Mouse (Mus musculus) heart, embryonic 14.5 days (tissue): Measurements from ENCODE around the gene Arhgef17. TPM values are rescaled to one million over a fixed set of nuclear protein-coding genes. Genes with fewer than 3 reads are reported as not detected.
A peak's percentile ranks its signal among the peaks of the same experiment; 100 is the strongest.

Experiments
- ATAC-seq: fragments of 200-750 bp; cut with Nextera tagmentation; 2 replicates; pipeline ENCODE4 v1.8.0; 2017; ENCODE audit warnings: low read depth, moderate TSS enrichment; ENCODE audit not compliant: insufficient number of reproducible peaks, insufficient read depth, low FRiP score
- H3K27ac ChIP-seq, 2 experiments: fragments of 200-500 bp in 1 of 2; fragments of 300-500 bp in 1 of 2; sonication (generic) in 1 of 2; replicated peaks in 1 of 2; 2 replicates each; pipeline ENCODE4 v1.5.1; 2012 to 2014; ENCODE audit warnings: low read depth in 2 of 2, low read length in 2 of 2, control low read depth in 1 of 2, mild to moderate bottlenecking in 1 of 2, mixed read lengths in 1 of 2; ENCODE audit not compliant: control insufficient read depth in 1 of 2, insufficient read depth in 1 of 2
- H3K27me3 ChIP-seq: fragments of 300-500 bp; sonication (generic); 2 replicates; pipeline ENCODE4 v1.6.1; 2014; ENCODE audit warnings: mild to moderate bottlenecking, low read length, control low read depth; ENCODE audit not compliant: control insufficient read depth, insufficient read depth
- H3K36me3 ChIP-seq: fragments of 300-500 bp; sonication (generic); 2 replicates; pipeline ENCODE4 v1.6.1; 2014; ENCODE audit warnings: mild to moderate bottlenecking, control low read depth, low read length, mixed read lengths; ENCODE audit not compliant: control insufficient read depth, insufficient read depth
- H3K4me1 ChIP-seq, 2 experiments: fragments of 200-500 bp in 1 of 2; fragments of 300-500 bp in 1 of 2; sonication (generic) in 1 of 2; 2 replicates each; pipeline ENCODE4 v1.6.1; 2012 to 2014; ENCODE audit warnings: low read length in 2 of 2, control low read depth in 1 of 2, mixed read lengths in 1 of 2; ENCODE audit not compliant: control insufficient read depth in 2 of 2, insufficient read depth in 2 of 2
- H3K4me2 ChIP-seq: fragments of 300-500 bp; sonication (generic); 2 replicates; pipeline ENCODE4 v1.6.1; 2014; ENCODE audit warnings: mild to moderate bottlenecking, low read length
- H3K4me3 ChIP-seq, 2 experiments: fragments of 200-500 bp in 1 of 2; fragments of 300-500 bp in 1 of 2; sonication (generic) in 1 of 2; 2 replicates each; pipeline ENCODE4 v1.5.1; 2012 to 2014; ENCODE audit warnings: low read length in 2 of 2, mild to moderate bottlenecking in 2 of 2, control low read depth in 1 of 2, low read depth in 1 of 2, moderate library complexity in 1 of 2; ENCODE audit not compliant: control insufficient read depth in 1 of 2, insufficient read depth in 1 of 2
- H3K9ac ChIP-seq: fragments of 300-500 bp; sonication (generic); 2 replicates; pipeline ENCODE4 v1.6.1; 2014; ENCODE audit warnings: mild to moderate bottlenecking, low read length
- H3K9me3 ChIP-seq: fragments of 300-500 bp; sonication (generic); 2 replicates; pipeline ENCODE4 v1.6.1; 2016; ENCODE audit warnings: low read length, control low read depth; ENCODE audit not compliant: control insufficient read depth
- WGBS: fragments of 180-500 bp; shearing (Covaris S2); extraction: QIAGEN DNeasy Blood & Tissue Kit; methylation state at CpG from one replicate; pipeline ENCODE4 v1.1.7; 2014; 5-methylcytosine and 5-hydroxymethylcytosine counted together
- polyA plus RNA-seq: library from polyadenylated mRNA; unstranded; fragments of >200 nt; fragmentation: Nextera tagmentation; extraction: Ambion mirVana; gene quantifications from 2 replicates; pipeline ENCODE4 v1.2.1, GENCODE M21; 2014

The Arhgef17 gene
- polyA plus RNA-seq, 1 experiment from 2014 or later, result 8.9 TPM

DNA sequence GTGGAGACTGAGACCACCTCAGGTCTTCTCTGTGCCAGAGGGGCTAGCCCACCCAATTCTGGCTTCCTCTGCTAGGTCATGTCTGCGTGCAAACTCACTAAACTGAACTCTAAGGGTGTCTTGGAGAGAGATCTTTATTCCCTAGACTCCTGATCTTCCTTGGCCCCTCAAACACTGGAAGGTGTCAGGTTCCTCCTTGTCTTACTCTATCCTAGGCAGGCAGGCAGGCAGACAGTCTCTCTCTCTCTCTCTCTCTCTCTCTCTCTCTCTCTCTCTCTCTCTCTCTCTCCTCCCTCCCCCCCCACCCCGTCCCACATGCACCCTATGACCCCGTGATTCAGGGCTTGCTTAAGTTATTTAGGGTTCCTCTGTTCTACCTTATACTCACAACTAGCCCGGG lies 69.6 kb downstream of the Arhgef17 start:
- Histone ChIP-seq H3K27ac (no peak overlapping the region; a peak in 1 of 4 replicates), H3K4me3 (peak overlapping the region; percentile 64 to 90), H3K4me1 (peaks cover 23 to 30% of the 10 kb centered on the region in 2 experiments)

DNA sequence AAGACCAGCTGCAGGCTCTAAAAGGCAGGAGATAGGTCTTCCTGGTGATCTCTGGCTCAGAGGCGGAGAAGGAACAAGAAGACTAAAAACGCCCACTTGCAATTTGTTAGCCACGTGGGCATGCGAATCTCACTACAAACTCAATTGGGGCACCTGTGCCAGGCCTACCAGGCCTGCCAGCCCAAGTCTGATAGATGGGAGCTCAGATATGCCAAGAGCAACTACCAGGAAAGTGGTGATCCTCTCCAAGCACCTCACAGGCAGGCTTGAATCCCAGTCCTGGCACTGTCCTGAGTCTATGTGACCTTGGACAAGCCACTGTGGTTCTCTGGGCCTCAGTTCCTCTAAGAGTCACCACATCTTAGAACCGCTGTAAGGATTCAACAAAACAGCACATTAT lies 70.7 kb downstream of the Arhgef17 start:
- 83% methylated on average over 5 of the region's 5 CpGs for WGBS
- Histone ChIP-seq H3K4me1 (peaks cover 23 to 30% of the 10 kb centered on the region in 2 experiments), H3K4me2 (no peak overlapping the region), H3K27ac (no peak overlapping the region), H3K9ac (no peak overlapping the region), H3K27me3 (no peaks in the 10 kb centered on the region), H3K9me3 (no peaks in the 10 kb centered on the region), H3K4me3 (no peak overlapping the region), H3K36me3 (no peaks in the 10 kb centered on the region)
- no peak for ATAC-seq

More for the DNA sequence above, 69.6 kb downstream of the Arhgef17 start:
- 12% methylated on average over 4 of the region's 4 CpGs for WGBS
- H3K4me2 ChIP-seq, result peak overlapping the region; percentile 97
- H3K27me3 ChIP-seq, result no peaks in the 10 kb centered on the region
- no peak for ATAC-seq
- no peaks in the 10 kb centered on the region for H3K9me3 ChIP-seq
- H3K36me3 ChIP-seq, result no peaks in the 10 kb centered on the region
- peak overlapping the region; percentile 79 for H3K9ac ChIP-seq

DNA sequence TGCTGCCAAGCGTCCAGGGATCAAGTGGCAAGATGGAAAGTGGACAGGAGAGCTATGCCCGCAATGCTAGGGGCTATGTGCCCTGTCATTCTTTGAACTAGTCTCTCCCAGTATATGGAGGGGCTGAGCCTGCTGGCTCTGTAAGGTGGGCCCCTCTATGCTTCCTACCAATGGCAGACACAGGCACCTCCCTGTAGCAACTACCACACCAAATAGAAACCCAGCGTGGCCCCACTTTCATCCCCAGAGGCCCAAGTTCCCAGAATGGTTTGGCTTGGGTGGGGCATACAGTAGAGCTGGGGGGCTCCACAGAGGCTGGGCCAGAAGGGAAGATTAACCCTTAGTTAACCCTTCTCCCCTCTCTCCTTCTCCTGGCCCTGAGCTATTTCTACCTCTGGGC lies 71.5 kb downstream of the Arhgef17 start:
- Histone ChIP-seq H3K27ac (no peak overlapping the region), H3K4me3 (no peak overlapping the region), H3K4me2 (no peak overlapping the region), H3K9me3 (no peaks in the 10 kb centered on the region), H3K36me3 (no peaks in the 10 kb centered on the region), H3K27me3 (no peaks in the 10 kb centered on the region), H3K4me1 (peaks cover 28 to 37% of the 10 kb centered on the region in 2 experiments), H3K9ac (no peak overlapping the region)
- 70% methylated on average over 3 of the region's 3 CpGs for WGBS
- ATAC-seq, result no peak

DNA sequence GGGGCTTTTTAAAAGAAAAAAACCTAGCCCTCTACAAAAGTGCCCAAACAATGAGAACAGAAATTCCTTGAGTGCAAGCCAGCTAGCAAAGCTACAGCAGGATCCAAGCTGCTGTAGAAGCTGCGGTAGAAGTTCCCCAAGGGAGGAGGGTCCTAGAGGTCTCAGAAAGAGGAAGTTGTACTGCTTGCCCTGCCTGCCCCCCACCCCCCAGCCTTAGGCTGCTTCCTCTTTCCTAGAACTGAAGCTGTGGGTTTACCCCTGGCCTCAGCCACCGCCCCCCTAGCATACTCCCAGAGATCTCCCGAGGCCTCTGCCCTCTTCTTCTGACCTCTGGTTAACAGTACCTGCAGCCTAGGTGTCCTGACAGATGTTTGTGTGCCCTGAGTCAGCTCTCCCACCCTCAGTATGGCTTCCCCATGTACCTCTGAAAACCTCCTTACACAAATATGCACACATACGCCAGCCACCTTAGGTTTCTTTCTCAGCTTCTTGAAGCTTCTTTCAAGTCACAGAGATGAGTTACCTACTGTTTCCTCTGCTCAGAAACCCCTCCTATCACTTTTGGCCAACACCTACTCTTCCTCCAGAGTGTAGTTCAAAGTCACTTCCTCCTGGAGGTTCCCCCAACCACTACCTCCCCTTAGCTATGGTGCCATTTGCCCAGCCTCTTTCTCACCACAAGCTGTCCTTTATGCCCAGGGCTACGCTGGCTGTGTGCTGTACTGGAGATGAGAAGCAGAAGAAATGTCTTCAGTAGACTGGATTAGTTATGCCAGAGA lies 75.9 kb downstream of the Arhgef17 start:
- no peaks in the 10 kb centered on the region for H3K9me3 ChIP-seq
- no peak for ATAC-seq
- 0 out of 2 replicates have a peak overlapping the region, but pooled peaks have one; percentile 20 for H3K4me2 ChIP-seq
- H3K27ac ChIP-seq, result peak overlapping the region; percentile 8 to 25; a peak in 2 of 4 replicates
- no peaks in the 10 kb centered on the region for H3K27me3 ChIP-seq
- H3K9ac ChIP-seq, result no peak overlapping the region
- peaks cover 49 to 65% of the 10 kb centered on the region in 2 experiments for H3K4me1 ChIP-seq
- 67% methylated on average over 5 of the region's 5 CpGs for WGBS
- H3K36me3 ChIP-seq, result no peaks in the 10 kb centered on the region
- H3K4me3 ChIP-seq, result no peak overlapping the region

DNA sequence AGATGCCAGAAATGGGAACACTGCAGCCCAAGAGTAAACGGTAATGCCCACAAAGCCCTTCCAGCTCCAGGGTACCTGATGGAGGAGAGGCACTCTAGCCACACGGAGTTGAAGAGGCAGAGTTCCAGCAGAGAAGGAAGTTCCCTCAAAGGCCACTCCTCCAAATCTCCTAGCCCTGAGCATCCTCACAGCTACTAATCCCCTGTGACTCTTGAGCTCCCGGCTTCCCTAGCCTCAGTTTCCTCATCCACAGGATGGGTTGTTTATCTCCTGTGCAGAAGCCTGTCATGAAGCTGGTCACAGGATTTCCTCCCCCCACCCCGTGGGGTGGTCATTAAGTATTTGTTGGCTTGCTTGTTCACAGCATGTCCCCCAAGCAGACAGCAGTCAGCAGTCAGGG lies 76.6 kb downstream of the Arhgef17 start:
- 39% methylated on average over 4 of the region's 4 CpGs for WGBS
- no peak for ATAC-seq

DNA sequence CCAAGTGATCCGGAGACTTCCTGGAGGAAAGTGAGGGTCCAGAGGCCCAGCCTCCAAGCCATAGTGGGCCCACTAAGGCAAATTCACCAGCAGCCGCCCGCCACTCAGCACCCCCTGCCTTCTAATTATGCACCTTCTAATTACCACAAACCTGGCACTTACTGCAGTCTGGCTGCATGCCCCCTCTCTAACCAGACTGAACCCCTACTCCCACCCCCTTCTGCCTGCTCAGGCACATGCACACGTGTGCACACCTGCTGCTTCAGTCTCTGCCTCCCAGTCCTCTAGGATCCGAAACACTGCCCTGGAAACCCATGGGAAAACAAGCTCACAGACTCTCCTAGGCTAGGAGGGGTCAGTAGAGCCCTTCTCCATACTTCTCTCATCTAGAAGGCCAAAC lies 77.0 kb downstream of the Arhgef17 start:
- H3K4me1 ChIP-seq, result peaks cover 42 to 54% of the 10 kb centered on the region in 2 experiments
- H3K4me2 ChIP-seq, result no peak overlapping the region
- no peak for ATAC-seq
- H3K36me3 ChIP-seq, result no peaks in the 10 kb centered on the region
- no peak overlapping the region for H3K4me3 ChIP-seq
- H3K9ac ChIP-seq, result no peak overlapping the region
- H3K27ac ChIP-seq, result no peak overlapping the region
- H3K9me3 ChIP-seq, result no peaks in the 10 kb centered on the region
- 82% methylated on average over 5 of the region's 5 CpGs for WGBS
- no peaks in the 10 kb centered on the region for H3K27me3 ChIP-seq

More for the DNA sequence above, 76.6 kb downstream of the Arhgef17 start:
- Histone ChIP-seq H3K36me3 (no peaks in the 10 kb centered on the region), H3K9me3 (no peaks in the 10 kb centered on the region), H3K9ac (no peak overlapping the region), H3K27ac (peak overlapping the region in 1 of 2 experiments; percentile 25; a peak in 3 of 4 replicates), H3K27me3 (no peaks in the 10 kb centered on the region), H3K4me3 (no peak overlapping the region), H3K4me1 (peaks cover 44 to 58% of the 10 kb centered on the region in 2 experiments), H3K4me2 (0 out of 2 replicates have a peak overlapping the region, but pooled peaks have one; percentile 20)

DNA sequence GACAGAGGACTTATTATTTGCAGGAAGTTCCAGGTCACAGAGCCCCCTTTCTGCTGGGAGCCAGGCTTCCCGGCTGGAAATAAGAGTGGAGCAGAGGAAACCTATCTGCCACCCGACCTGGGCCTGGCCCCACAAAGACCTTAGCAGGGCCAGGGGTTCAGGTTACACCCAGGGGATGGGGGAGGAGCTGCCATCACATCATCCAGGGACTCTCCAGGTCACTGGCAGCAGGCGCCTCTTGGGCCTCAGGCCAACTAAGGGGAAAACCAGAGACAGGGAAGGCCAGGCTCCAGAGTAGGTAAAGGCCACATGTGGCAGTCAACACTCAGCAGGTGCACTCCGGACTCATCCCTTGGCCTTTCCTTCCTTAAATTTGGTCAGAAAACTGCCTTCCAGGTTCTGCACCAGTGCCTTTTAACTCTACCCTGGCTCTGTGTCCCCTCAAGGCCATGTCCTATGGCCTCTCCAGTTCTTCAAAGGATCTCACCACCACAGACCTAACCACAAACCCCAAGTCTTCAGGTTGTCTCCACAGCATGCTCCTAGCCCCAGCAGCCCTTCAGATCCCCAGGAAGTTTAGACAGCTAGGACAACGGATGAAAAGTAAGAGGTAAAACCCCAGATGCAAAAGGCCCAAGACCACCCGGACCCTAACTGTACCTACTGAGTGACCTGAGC lies 77.6 kb downstream of the Arhgef17 start:
- Histone ChIP-seq H3K9ac (no peak overlapping the region), H3K27ac (no peak overlapping the region)

More for the DNA sequence above, 77.6 kb downstream of the Arhgef17 start:
- Histone ChIP-seq H3K4me3 (no peak overlapping the region), H3K4me2 (no peak overlapping the region), H3K9me3 (no peaks in the 10 kb centered on the region), H3K27me3 (no peaks in the 10 kb centered on the region), H3K36me3 (no peaks in the 10 kb centered on the region), H3K4me1 (peaks cover 36 to 49% of the 10 kb centered on the region in 2 experiments)
- WGBS, result 45% methylated on average over 6 of the region's 6 CpGs
- ATAC-seq, result no peak
